Mouse (Mus musculus): ENCODE measurements around the gene Exoc3l. TPM values are rescaled to one million over a fixed set of nuclear protein-coding genes. Genes with fewer than 3 reads are reported as not detected.
A peak's percentile ranks its signal among the peaks of the same experiment; 100 is the strongest.

The Exoc3l gene
- total RNA-seq, 2 experiments from 2014 or later: 2.5 TPM; not detected in 1

DNA sequence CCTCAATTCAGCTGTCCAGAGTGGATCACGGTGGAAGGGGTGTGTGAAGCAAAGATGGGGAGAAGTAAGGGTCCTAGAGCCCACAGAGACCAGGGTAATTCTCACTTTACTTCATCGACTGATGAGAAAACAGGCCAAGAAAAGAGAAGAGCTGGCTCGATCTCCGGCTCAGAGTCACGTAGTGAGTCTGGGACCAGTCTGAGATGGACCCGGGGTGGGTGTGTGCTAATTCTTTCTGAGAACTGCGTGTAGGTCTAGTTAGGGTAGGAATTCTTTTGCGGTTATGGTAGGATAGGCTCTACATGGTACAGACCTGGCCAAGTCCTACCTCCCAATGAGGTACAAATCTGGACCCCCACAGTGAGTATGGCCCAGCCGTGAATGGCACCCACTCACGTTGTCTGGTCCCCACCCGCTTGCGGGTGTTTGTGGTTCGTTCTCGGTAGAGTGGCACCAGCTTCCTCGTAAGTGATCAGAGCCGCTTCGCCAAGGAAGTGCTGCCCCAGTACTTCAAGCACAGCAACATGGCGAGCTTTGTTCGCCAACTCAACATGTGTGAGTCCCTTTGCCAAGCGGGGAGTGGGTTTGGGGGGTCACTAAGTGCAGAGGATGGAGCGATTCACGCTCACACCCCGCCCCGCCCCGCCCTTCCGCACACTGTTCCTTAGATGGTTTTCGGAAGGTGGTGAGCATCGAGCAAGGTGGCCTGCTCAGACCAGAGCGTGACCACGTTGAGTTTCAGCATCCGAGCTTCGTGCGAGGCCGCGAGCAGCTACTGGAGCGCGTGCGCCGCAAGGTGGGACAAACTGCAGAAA lies 25.6 kb downstream of the Exoc3l start:
- no peak for ATAC-seq (replicated peaks; ENCODE audit: poor library complexity, severe bottlenecking)

DNA sequence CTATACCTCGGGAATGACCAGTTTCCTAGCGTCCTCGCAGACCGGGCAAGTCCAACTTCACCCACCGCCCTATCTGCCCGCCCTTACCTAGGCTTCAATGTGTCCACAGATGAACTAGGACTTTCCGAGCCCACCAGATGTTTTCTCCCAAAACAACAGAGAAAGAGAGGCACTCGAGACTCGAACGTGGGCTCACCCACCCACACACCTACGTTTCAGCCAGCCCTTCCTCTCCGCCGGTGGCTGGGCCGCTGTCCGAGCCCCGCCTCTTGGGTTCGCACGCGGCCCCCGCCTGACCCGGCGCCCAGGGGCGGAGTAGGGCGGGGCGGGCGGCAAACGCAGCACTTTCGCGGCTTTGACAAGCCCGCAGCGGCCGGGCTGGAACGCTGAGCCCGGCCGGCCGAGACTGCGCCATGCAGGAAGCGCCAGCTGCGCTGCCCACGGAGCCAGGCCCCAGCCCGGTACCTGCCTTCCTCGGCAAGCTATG lies 26.4 kb downstream of the Exoc3l start, which contains the start of gene Hsf4:
TSS of gene Hsf4 (plus strand) at position 341 of the 487 bp plus-strand sequence.
- peak; percentile 44 for ATAC-seq (replicated peaks; ENCODE audit: poor library complexity, severe bottlenecking)

DNA sequence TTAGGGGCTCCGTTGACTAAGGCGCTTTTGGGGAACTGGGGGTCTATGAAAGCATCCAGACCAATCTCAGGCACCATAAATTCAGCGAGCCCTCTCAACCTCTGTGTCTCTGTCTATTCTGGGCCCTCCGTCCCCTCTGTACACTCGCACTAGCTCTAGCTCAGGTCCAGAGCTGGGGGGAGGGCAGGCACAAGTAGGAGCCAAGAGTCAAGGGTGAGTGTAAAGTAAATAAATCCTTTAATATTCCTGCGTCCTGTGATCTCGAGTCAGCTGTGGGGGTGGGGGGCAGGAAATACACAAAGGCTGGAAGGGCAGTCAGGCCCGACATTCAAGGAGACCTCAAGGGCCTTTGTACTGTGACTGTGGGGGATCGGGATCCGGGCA lies 26.8 kb downstream of the Exoc3l start:
- no peak for ATAC-seq (replicated peaks; ENCODE audit: poor library complexity, severe bottlenecking)

DNA sequence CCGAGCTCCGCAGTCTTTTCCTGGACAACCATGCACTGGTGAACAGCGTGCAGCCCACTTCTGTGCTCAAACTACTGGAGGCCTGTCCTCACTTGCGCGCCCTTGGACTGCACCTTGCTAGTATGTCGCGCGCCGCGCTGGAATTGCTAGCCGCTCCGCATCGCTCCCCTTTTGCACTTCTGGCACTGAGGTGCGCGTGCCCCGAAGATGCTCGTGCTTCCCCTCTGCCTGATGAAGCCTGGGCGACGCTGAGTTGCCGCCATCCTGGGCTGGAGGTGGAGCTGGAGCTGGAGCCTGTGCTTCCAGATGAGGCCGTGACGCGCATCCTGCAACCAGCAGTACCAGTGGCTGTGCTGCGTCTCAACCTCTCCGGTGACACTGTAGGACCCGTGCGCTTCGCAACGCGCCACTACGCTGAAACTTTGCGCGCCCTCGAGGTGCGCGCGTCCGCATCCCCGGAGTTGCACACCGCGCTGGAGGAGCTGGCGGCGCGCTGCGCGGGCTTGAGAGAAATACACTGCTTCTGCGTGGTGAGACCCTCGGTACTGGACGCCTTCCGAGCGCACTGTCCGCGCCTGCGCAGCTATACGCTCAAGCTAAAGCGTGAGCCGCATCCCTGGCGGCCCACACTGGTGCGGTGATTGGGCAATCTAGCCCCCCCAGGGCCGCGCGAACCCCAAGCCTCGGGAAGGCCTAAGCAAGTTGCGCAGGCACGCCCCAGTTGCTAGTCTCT lies 27.4 kb downstream of the Exoc3l start:
- ATAC-seq (replicated peaks; ENCODE audit: poor library complexity, severe bottlenecking): peak; percentile 27

DNA sequence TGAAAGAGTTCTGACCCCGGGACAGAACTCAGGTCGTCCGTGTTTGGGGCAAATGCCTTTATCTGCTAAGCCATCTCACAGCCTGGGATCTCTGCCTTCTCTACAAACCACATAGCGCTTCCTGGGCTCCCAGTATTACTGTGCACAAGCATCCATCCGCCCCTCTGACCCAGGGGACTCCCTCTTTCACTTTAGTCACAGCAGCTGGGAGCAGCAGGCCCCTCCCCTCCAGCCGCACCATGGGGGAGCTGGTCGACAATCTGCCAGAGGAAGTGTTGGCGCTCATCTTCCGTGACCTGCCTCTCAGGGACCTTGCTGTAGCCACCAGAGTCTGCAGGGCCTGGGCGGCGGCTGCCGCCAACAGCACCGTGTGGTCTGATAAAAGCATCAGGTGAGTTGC lies 29.1 kb downstream of the Exoc3l start:
- no peak for ATAC-seq (replicated peaks; ENCODE audit: poor library complexity, severe bottlenecking)

DNA sequence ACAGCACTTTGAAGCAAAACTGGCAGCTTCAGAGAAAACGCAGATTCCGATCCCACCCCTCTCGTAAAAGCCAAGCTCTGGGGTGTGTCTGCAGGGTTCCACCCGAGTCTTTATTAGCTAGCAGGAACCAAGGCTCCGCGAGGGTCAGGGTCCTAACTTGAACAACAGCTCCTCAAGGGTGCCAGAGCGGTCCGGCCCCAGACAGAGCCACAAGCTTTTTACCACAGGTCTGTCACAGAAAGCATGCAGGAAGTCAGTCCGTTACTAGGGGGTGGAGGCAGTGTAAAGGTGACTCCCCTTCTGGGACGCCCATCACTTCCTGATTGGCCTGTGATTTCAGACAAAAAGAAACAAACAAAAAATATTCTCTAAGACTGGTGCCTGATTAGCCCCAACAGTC lies 30.8 kb downstream of the Exoc3l start:
- ATAC-seq (replicated peaks; ENCODE audit: poor library complexity, severe bottlenecking): peak; percentile 54

DNA sequence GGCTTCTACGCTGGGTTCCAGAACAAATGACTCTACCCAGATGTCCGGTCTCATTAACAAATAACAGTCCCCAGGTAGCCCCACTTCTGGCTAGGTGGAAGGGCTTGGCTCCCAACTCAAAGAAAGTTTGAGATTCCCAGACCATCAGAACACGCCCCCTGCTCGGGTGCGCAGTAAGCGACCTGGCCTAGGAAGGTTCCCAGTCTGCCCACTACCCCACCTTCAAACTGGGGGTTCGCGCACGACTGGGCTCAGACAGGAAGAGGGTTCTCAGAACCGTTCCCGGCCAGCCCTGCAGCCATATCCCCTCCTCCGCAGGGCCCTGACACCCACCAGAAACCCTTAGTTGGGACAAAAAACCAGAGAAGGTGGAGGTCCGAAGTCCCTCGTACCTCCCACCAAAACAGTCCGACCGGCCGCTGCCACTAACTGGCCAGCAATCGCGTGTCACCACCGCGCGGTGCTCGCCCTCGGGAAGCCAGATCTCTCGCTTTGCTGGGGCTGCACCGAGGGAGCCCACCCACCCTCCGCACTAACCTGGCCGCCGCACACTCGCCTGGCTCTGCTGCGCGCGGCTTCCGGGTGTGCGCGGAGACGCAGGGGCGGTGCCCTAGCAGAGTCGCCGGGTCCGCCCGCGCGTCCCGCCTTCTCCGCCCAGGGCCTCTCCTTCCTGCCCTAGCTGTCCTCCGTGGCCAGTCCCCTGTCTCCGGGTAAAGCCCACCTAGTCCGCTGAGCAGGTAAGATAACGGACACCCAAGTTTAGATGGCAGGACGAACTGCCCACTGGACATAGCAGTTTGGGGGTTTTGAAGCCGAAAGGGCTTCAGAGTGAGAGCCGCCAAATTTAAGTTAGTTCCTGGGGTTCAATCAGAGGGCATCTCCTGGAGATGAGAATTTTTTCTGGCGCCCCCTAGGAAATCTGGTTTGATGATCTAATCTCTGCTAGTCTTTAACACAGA lies 31.6 kb downstream of the Exoc3l start, which contains the start of the genes Tradd and Fbxl8:
TSS of gene Tradd (minus strand) at position 586 of the 959 bp plus-strand sequence.
TSS of gene Fbxl8 (plus strand) at position 625 of the 959 bp plus-strand sequence.
- ATAC-seq (replicated peaks; ENCODE audit: poor library complexity, severe bottlenecking): peak; percentile 61

DNA sequence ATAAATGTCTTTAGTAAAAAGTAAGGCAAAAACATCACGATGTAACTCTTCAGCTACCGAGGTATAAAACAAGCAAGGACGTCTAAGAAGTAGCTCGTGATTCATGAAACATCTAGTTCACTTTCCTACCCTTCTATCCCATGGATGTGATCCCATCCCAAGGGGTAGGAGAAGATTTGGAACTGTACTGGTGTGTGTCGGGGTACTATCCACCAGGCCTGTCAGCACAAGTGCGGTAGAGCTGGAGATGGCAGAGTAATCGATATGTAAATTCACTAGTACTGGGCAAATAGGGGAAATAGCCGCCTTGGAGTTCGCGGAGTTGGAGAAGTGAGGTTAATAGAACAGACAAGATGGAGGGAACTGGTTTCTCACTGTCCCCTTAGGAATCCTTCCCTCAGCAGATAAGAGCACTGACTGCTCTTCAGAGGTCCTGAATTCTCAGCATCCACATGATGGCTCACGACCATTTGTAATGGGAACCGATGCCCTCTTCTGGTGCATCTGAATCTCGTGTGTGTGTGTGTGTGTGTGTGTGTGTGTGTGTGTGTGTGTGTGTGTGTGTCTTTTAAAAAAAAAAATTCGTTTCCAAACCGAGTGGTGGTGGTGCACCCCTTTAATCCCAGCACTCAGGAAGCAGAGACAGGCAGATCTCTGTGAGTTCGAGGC lies 32.5 kb downstream of the Exoc3l start:
- no peak for ATAC-seq (replicated peaks; ENCODE audit: poor library complexity, severe bottlenecking)

DNA sequence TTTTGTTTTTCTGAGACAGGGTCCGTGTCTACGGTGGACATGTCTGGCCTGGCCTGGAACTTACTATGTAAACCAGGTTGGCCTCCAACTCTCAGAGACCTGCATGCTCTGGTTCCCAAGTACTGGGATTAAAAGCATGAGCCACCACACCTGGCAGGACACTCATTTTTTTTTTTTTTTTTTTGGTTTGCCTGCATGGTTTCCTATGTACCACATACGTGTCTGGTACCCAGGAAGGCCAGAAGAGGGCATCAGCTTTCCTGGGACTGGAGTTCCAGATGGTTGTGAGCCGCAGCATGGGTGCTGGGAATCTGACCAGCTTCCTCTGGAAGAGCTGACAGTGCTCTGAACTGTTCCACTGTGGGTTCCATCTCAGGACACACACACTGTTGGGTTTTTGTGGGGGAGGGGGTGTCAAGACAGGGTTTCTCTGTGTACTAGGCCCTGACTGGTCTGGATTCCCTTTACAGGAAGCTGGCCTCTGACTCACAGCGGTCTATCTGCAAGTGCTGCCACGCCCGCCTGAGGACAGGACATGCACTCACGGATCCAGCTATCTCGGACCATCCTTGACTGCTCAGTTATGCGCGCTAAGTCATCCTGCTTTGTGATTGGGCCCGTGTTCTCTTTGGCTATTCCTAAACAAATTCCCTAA lies 34.4 kb downstream of the Exoc3l start:
- no peak for ATAC-seq (replicated peaks; ENCODE audit: poor library complexity, severe bottlenecking)

DNA sequence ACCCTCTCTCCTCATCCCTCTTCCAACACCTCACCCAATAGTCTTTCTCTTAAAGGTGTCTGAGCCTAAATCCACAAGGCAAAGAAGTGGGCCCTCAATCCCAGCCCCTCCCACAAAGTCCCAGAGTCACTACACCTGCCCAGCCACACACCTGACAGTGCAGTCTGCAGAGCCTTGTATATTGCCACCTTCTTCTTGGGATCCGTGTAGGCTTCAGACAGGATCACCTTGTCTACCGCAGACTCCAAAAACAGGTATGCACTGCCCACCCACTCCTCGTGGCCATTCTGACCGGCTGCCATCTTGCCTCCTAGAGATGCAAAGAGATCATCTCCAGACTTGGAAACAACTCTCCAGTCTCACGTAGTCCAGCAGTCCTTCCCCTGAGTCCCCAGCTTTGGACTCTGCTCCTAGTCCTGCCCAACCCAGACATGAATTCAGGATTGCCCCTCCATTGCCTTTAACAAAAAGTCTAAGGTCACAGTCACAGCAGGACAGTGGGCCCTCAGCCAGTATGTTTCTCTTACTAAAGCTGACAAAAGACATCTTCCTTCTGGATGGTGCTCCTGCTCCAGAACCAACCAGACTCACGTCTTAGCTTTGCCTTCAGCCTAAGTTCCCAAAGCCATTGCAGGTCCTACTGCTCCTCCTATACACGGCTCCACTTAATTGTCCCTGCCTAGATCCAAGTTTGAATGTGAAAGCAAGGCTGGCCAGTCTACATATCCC lies 35.4 kb downstream of the Exoc3l start:
- no peak for ATAC-seq (replicated peaks; ENCODE audit: poor library complexity, severe bottlenecking)

DNA sequence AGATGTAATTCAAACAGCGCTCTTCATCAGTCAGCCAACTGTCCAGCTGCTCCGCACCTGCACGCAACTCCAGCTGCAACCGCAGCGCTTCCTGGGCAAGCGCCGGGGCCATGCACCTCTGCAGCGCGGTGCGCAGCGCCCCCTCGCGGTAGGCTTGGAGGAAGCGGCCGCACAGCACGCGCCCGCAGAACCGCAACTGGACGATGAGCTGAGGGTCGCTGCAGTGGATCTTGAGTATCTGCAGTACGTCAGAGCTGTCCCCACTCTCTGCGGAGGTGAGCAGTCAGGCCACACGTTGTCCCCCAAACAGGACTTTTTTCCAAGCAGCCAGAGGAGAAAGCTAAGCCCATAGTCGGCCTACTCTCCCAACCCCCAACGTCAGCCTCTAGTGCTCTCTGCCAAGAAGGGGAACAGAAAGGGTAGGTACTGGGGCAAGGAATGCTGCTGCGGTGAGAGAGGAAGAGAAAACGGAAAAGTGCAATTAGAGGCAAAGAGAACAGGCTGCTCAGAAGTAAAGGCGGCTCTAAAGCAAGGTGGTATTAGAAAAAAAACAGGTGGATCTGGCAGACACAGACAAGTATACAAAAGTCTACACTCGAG lies 36.1 kb downstream of the Exoc3l start:
- peak; percentile 64 for ATAC-seq (replicated peaks; ENCODE audit: poor library complexity, severe bottlenecking)

DNA sequence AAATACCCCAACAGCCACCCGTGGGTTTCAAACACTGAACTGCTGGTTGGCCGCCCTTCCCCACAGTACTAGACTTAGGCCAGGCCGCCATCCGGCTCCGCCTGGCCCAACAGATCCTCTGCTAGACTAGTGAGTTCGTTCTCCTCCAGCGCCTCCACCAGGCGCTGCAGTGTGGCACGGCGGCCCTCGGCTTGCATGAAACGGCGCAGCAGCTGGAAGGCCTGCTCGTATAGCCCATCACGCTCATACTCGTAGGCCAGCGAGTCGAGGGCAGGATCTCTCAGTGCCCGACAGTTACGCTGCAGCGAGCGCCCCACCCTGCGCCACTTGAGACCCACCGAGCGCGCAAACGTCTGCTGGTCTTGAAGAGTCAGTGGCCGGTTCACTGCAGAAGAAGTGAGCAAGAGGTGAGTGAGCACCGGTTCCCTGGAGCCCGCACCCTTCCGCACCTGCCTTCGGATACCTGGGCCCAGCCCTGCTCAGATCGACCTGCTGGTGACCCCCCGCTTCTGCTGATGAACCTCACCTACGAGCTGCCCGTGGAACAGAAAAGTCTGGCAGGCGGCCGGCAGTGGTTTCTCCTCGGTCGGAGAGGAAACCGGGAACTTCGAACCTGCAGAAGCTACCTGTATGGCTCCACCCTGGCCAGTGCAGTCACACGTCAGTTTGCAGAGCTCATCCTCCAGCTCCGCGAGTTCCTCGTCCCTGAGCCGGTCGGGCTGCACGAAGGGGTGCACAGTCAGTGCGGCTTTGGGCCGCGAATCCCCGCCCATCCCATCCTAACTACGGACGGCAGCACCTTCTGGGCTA lies 36.8 kb downstream of the Exoc3l start:
- ATAC-seq (replicated peaks; ENCODE audit: poor library complexity, severe bottlenecking): no peak

DNA sequence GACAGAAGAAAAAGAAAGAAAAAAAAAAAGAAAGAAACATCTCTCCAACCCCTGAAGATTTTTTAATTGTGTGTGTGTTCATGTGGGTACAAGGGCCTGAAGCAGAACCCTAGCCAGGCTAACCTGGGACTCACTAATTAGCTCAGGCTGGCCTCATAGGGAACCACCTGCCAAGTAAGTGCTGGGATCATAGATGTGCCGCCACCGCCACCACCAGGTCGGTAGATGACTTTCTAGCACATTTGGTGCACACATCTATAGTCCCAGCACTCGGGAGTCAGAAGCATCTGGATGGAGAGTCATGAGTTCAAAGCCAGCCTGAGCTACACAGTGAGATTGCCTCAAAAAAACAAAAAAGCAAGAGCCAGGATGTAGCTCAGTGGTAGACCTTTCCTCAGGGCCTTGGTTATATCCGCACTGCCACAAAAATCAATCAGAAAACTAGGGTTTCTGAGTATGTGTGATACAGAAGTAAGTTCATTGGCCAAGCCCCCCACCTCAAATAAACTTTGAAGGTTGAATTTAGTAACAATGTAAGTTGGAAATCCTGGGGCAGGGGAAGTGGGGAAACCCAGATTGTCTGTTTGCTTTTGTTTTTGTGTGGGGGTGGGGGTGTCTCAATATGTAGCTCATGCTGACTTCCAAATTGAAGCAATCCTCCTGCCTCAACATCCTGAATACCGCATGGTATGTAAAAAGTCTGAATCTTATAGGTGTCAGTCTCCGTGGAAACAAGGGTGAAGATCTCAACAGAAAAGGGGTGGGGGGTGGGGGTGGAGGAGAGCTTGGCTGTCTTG lies 38.4 kb downstream of the Exoc3l start:
- ATAC-seq (replicated peaks; ENCODE audit: poor library complexity, severe bottlenecking): no peak

DNA sequence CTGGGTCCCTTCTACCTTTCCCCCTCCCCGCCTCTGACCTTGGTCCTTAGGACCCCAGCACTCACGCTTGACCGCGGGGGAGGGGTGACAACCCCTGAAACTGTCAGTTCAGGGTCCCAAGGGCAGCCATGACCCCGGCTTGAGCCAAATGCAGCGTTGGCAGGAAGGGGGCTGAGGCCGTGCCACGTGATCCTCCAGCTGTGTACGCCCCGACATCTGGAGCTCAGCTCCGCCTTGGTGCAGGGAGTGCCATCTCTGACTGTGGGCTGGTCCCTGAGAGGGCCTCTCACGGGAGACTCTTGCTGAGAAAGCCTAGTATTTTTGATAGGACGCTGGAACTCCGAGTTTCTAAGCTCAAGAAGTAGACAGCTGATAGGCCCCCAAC lies 40.9 kb downstream of the Exoc3l start, which contains the start of gene B3gnt9:
TSS of gene B3gnt9 (minus strand) at position 188 of the 385 bp plus-strand sequence.
- ATAC-seq (replicated peaks; ENCODE audit: poor library complexity, severe bottlenecking): peak; percentile 26; the same call in 1 of the 2 replicates

DNA sequence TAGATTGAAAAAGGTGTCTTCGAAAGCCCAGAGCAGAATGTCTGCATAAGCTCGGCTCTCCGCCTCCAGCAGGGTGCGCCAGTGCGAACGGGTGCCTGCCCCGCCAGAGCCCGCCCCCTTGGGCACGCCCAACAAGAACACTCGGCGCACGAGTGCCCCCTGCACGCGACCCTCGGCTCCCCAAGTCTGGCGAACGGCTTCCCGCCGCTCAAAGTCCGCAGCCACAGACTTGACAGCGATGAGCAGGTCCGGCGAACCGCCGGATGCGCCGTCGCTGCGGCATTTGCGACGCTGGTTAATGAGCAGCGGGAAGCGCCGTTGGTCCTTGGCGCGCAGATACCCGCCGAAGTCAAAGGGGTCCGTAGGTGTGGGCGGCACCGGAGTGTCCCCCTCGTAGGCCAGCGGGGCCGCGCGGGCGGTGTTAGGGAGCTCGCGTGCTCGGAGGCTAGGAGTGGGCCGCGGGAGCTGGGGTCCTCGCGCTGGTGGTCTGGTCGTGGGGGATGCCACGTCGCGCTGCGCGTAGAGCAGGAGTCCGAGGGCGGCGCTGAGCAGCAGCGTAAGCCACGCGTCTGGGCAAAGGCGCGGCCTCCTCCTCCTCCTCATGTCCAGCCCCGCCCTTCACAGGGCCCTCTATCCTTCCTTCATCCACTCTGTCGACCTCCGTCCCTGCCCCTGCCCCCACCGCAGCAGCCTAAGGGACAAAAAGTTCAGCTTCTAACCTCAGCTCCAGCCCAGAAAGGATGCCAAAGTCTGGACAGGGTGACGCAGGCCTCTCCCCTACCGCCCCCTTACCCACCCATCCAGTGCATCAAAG lies 41.5 kb downstream of the Exoc3l start:
- peak; percentile 91 for ATAC-seq (replicated peaks; ENCODE audit: poor library complexity, severe bottlenecking)

All from granulocyte monocyte progenitor cell, adult 5-6 weeks (primary cell).